10 mouse cellular contexts compared by ENCODE assay signal in the genomic region with DNA sequence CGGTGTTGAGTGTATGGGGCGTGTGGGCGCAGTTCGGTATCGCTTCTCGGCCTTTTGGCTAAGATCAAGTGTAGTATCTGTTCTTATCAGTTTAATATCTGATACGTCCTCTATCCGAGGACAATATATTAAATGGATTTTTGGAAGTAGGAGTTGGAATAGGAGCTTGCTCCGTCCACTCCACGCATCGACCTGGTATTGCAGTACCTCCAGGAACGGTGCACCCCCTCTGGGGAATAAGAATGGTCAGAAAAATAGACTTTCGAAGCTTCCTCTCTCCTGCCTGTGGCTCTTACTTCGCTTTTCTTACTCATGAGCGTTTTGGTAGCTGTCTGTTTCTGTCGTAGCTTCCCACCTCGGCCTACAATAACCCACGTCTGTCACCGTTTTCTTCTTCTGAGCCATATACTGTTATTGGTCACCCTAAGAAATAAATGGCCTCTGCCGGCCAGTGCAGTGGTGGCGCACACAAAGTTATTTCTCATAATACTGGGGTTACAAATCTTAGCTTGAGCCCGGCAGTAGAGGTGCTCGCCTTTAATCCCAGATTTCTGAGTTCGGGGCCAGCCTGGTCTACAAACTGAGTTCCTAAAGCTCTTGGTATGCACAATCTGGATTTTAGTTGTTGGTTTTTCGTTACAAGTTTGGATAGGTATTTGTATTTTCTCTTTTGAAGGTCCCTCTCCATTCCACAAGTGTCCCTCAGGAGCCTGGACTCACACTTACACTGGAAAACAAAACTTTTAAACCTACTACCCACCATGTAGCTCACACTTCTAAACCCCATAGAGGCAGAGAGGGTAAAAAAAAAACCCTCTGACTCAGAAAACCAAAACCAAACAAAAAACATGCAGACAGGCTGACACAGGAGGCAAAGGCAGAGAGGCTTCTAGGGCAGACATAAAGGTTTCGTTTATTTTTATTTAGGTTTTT. TPM values are rescaled to one million over a fixed set of nuclear protein-coding genes. Genes with fewer than 3 reads are reported as not detected.
DNase-seq lines count a peak whose midpoint lies in the region; ATAC-seq and TF ChIP-seq lines count a peak whose summit lies in the region.
"Not testable (repeated sequence)": the region's sequence is repeated elsewhere in the genome, so short reads cannot be mapped to it uniquely, and the experiment has no call there.
"Had no signal": no experiment of that assay in that cellular context is flagged by ENCODE, and none has a peak within 500 bp of the region (broad histone marks: within the 10 kb centered on the region; RNA-seq: fewer than 3 reads in every experiment).

No protein-coding gene starts in this region.

- H3K4me1 ChIP-seq in ES-Bruce4 (ENCODE audit: control insufficient read depth, insufficient read depth, low read length); kidney, embryonic 14.5 days (ENCODE audit: control insufficient read depth, insufficient read depth, low read length); midbrain, embryonic 16.5 days (ENCODE audit: control insufficient read depth, insufficient read depth, low read length); stomach, embryonic 14.5 days (ENCODE audit: control insufficient read depth, insufficient read depth, low read length): not testable (repeated sequence)
- H3K4me1 ChIP-seq in heart, embryonic 15.5 days (replicated peaks), result peaks cover 14% of the 10 kb centered on the region
- peaks cover 23% of the 10 kb centered on the region for H3K4me1 ChIP-seq in liver, embryonic 12.5 days

- peak; percentile 67 for TF ChIP-seq POLR2A in ES-Bruce4 (IDR thresholded peaks at IDR 0.05; ENCODE audit: insufficient read depth, low read length)

- H3K27ac ChIP-seq in ES-Bruce4 (ENCODE audit: insufficient read depth, low read length), result peak overlapping the region; percentile 34; the same call in 1 of the 2 replicates
- peak overlapping the region; percentile 80 for H3K27ac ChIP-seq in heart, embryonic 15.5 days
- H3K27ac ChIP-seq in kidney, embryonic 14.5 days (ENCODE audit: low read depth, low read length), result peak overlapping the region; percentile 74; the same call in 1 of the 2 replicates
- peak overlapping the region; percentile 76 for H3K27ac ChIP-seq in liver, embryonic 12.5 days
- peak overlapping the region; percentile 86 for H3K27ac ChIP-seq in midbrain, embryonic 16.5 days (ENCODE audit: low read length)
- H3K27ac ChIP-seq in stomach, embryonic 14.5 days (ENCODE audit: low read length), result not testable (repeated sequence)

- TF ChIP-seq CTCF in ES-Bruce4 (IDR thresholded peaks at IDR 0.05; ENCODE audit: low read depth, low read length), result not testable (repeated sequence)

- H3K27me3 ChIP-seq in ES-Bruce4 (ENCODE audit: control insufficient read depth, insufficient read depth, low read length, poor library complexity, severe bottlenecking); heart, embryonic 15.5 days; kidney, embryonic 14.5 days (ENCODE audit: control insufficient read depth, insufficient read depth, low read length); liver, embryonic 12.5 days (replicated peaks); midbrain, embryonic 16.5 days (ENCODE audit: control insufficient read depth, insufficient read depth, low read depth, low read length); stomach, embryonic 14.5 days (ENCODE audit: control insufficient read depth, insufficient read depth, low read length): not testable (repeated sequence)

- TF ChIP-seq EP300 in ES-Bruce4 (IDR thresholded peaks at IDR 0.05; ENCODE audit: insufficient read depth, low read depth, low read length), result not testable (repeated sequence)

- ATAC-seq in erythroblast, adult 5-6 weeks (replicated peaks; ENCODE audit: low FRiP score, poor library complexity, severe bottlenecking), result peak; percentile 67
- peak; percentile 80 for ATAC-seq in heart, embryonic 15.5 days (replicated peaks; ENCODE audit: insufficient number of reproducible peaks, insufficient read depth, low FRiP score, low read depth)
- ATAC-seq in kidney, embryonic 14.5 days (ENCODE audit: low FRiP score, low TSS enrichment), result peak; percentile 83
- peak; percentile 84 for ATAC-seq in liver, embryonic 12.5 days
- peak; percentile 84 for ATAC-seq in midbrain, embryonic 16.5 days
- ATAC-seq in stomach, embryonic 14.5 days (ENCODE audit: insufficient number of reproducible peaks, insufficient read depth, low FRiP score, low read depth), result peak; percentile 82

- H3K9ac ChIP-seq in ES-Bruce4 (ENCODE audit: low read depth, poor library complexity, severe bottlenecking), result peak overlapping the region; percentile 27; the same call in 1 of the 2 replicates
- H3K9ac ChIP-seq in heart, embryonic 15.5 days, result peak overlapping the region; percentile 52
- not testable (repeated sequence) for H3K9ac ChIP-seq in kidney, embryonic 14.5 days (ENCODE audit: low read depth, low read length); midbrain, embryonic 16.5 days (ENCODE audit: low read depth, low read length); stomach, embryonic 14.5 days (replicated peaks; ENCODE audit: low read depth, low read length)
- H3K9ac ChIP-seq in liver, embryonic 12.5 days, result peak overlapping the region; percentile 57; the same call in 1 of the 2 replicates

- H3K4me2 ChIP-seq in heart, embryonic 15.5 days, result peak overlapping the region; percentile 59
- H3K4me2 ChIP-seq in kidney, embryonic 14.5 days (replicated peaks; ENCODE audit: low read depth, low read length); stomach, embryonic 14.5 days (replicated peaks; ENCODE audit: low read depth, low read length): not testable (repeated sequence)
- peak overlapping the region; percentile 68 for H3K4me2 ChIP-seq in liver, embryonic 12.5 days
- peak overlapping the region; percentile 53 for H3K4me2 ChIP-seq in midbrain, embryonic 16.5 days (ENCODE audit: low read length)

- H3K4me3 ChIP-seq in ES-Bruce4 (ENCODE audit: low read depth, low read length); kidney, embryonic 14.5 days (ENCODE audit: low read length); liver, embryonic 12.5 days; midbrain, embryonic 16.5 days (ENCODE audit: low read depth, low read length); stomach, embryonic 14.5 days (ENCODE audit: low read depth, low read length): not testable (repeated sequence)
- peak overlapping the region; percentile 51 for H3K4me3 ChIP-seq in heart, embryonic 15.5 days

- H3K9me3 ChIP-seq in ES-Bruce4 (replicated peaks; ENCODE audit: control insufficient read depth, insufficient read depth, low read length, poor library complexity, severe bottlenecking); heart, embryonic 15.5 days (replicated peaks); kidney, embryonic 14.5 days (ENCODE audit: control insufficient read depth, low read length); liver, embryonic 12.5 days (replicated peaks); midbrain, embryonic 16.5 days (replicated peaks; ENCODE audit: control insufficient read depth, low read length, poor library complexity, severe bottlenecking); stomach, embryonic 14.5 days (ENCODE audit: control insufficient read depth, low read depth, low read length): not testable (repeated sequence)

- H3K36me3 ChIP-seq in ES-Bruce4 (ENCODE audit: control insufficient read depth, insufficient read depth, low read length, poor library complexity, severe bottlenecking); heart, embryonic 15.5 days; kidney, embryonic 14.5 days (ENCODE audit: control insufficient read depth, insufficient read depth, low read length); liver, embryonic 12.5 days; midbrain, embryonic 16.5 days (ENCODE audit: control insufficient read depth, insufficient read depth, low read length); stomach, embryonic 14.5 days (ENCODE audit: control insufficient read depth, insufficient read depth, low read length): not testable (repeated sequence)

- peak; percentile 58 for DNase-seq in c-Kit-positive CD71-negative TER-119-negative erythroid progenitor cells, embryonic 14.5 days (ENCODE audit: low read depth)

- 4% methylated on average over 14 of the region's 26 CpGs for WGBS in heart, embryonic 15.5 days
- 6% methylated on average over 14 of the region's 26 CpGs for WGBS in kidney, embryonic 14.5 days
- WGBS in liver, embryonic 12.5 days (ENCODE audit: insufficient replicate concordance), result 4% methylated on average over 13 of the region's 26 CpGs
- 6% methylated on average over 13 of the region's 26 CpGs for WGBS in midbrain, embryonic 16.5 days
- WGBS in stomach, embryonic 14.5 days, result 8% methylated on average over 13 of the region's 26 CpGs

RNA-seq across cellular contexts. Expression of a gene that starts 15.0 kb away (rescaled TPM):
- polyA plus RNA-seq in ES-Bruce4 (2011; ENCODE audit: insufficient read depth, insufficient read length, low read depth, missing spikeins), result 57.4 and 64.0 TPM in 2 replicates
- total RNA-seq in erythroblast, adult 5-6 weeks (2015; ENCODE audit: low replicate concordance), result 6.7 and 18.6 TPM in 2 replicates
- total RNA-seq in erythroblast, adult 5-6 weeks (2017; ENCODE audit: low replicate concordance), result 4.6 and 6.2 TPM in 2 replicates
- 45.6 and 46.4 TPM in 2 replicates for polyA plus RNA-seq in heart, embryonic 15.5 days (2015; fragmentation: Nextera tagmentation; extraction: Ambion mirVana)
- polyA plus RNA-seq in kidney, embryonic 14.5 days (2014; fragmentation: Nextera tagmentation; extraction: Ambion mirVana), result 31.6 and 35.8 TPM in 2 replicates
- polyA plus RNA-seq in liver, embryonic 12.5 days (2016; fragmentation: Nextera tagmentation; extraction: Ambion mirVana), result 11.8 and 12.4 TPM in 2 replicates
- polyA plus RNA-seq in midbrain, embryonic 16.5 days (2015; fragmentation: Nextera tagmentation; extraction: Ambion mirVana), result 10.6 and 10.7 TPM in 2 replicates
- polyA plus RNA-seq in stomach, embryonic 14.5 days (2014; fragmentation: Nextera tagmentation; extraction: Ambion mirVana), result 38.3 and 47.5 TPM in 2 replicates

RNA-seq across cellular contexts. Expression of a gene that starts 23.4 kb away (rescaled TPM):
- 5.1 and 5.3 TPM in 2 replicates for polyA plus RNA-seq in ES-Bruce4 (2011; ENCODE audit: insufficient read depth, insufficient read length, low read depth, missing spikeins)
- not detected in 2 replicates for total RNA-seq in erythroblast, adult 5-6 weeks (2015; ENCODE audit: low replicate concordance)
- total RNA-seq in erythroblast, adult 5-6 weeks (2017; ENCODE audit: low replicate concordance), result 0.85 and 1.5 TPM in 2 replicates
- polyA plus RNA-seq in heart, embryonic 15.5 days (2015; fragmentation: Nextera tagmentation; extraction: Ambion mirVana), result 6.1 and 7.2 TPM in 2 replicates
- polyA plus RNA-seq in kidney, embryonic 14.5 days (2014; fragmentation: Nextera tagmentation; extraction: Ambion mirVana), result 2.4 and 2.8 TPM in 2 replicates
- polyA plus RNA-seq in liver, embryonic 12.5 days (2016; fragmentation: Nextera tagmentation; extraction: Ambion mirVana), result 1.0 and 1.3 TPM in 2 replicates
- 6.2 and 6.8 TPM in 2 replicates for polyA plus RNA-seq in midbrain, embryonic 16.5 days (2015; fragmentation: Nextera tagmentation; extraction: Ambion mirVana)
- 6.4 and 8.1 TPM in 2 replicates for polyA plus RNA-seq in stomach, embryonic 14.5 days (2014; fragmentation: Nextera tagmentation; extraction: Ambion mirVana)

RNA-seq across cellular contexts. Expression of a gene that starts 42.9 kb away (rescaled TPM):
- not detected in 2 replicates for polyA plus RNA-seq in ES-Bruce4 (2011; ENCODE audit: insufficient read depth, insufficient read length, low read depth, missing spikeins)
- total RNA-seq in erythroblast, adult 5-6 weeks (2015; ENCODE audit: low replicate concordance), result not detected in 2 replicates
- not detected in 2 replicates for total RNA-seq in erythroblast, adult 5-6 weeks (2017; ENCODE audit: low replicate concordance)
- not detected in 2 replicates for polyA plus RNA-seq in heart, embryonic 15.5 days (2015; fragmentation: Nextera tagmentation; extraction: Ambion mirVana)
- not detected in 2 replicates for polyA plus RNA-seq in kidney, embryonic 14.5 days (2014; fragmentation: Nextera tagmentation; extraction: Ambion mirVana)
- polyA plus RNA-seq in liver, embryonic 12.5 days (2016; fragmentation: Nextera tagmentation; extraction: Ambion mirVana), result not detected in 2 replicates
- not detected in 2 replicates for polyA plus RNA-seq in midbrain, embryonic 16.5 days (2015; fragmentation: Nextera tagmentation; extraction: Ambion mirVana)
- not detected in 2 replicates for polyA plus RNA-seq in stomach, embryonic 14.5 days (2014; fragmentation: Nextera tagmentation; extraction: Ambion mirVana)
- total RNA-seq: adrenal gland, adult 18-20 months; heart, postnatal 36 days had no signal

RNA-seq across cellular contexts. Expression of a gene that starts 59.9 kb away (rescaled TPM):
- 5.8 and 9.2 TPM in 2 replicates for polyA plus RNA-seq in ES-Bruce4 (2011; ENCODE audit: insufficient read depth, insufficient read length, low read depth, missing spikeins)
- 6.9 and 16.9 TPM in 2 replicates for total RNA-seq in erythroblast, adult 5-6 weeks (2015; ENCODE audit: low replicate concordance)
- total RNA-seq in erythroblast, adult 5-6 weeks (2017; ENCODE audit: low replicate concordance), result 3.6 and 3.8 TPM in 2 replicates
- polyA plus RNA-seq in heart, embryonic 15.5 days (2015; fragmentation: Nextera tagmentation; extraction: Ambion mirVana), result 4.8 and 6.8 TPM in 2 replicates
- 3.8 and 4.8 TPM in 2 replicates for polyA plus RNA-seq in kidney, embryonic 14.5 days (2014; fragmentation: Nextera tagmentation; extraction: Ambion mirVana)
- 5.0 and 5.3 TPM in 2 replicates for polyA plus RNA-seq in liver, embryonic 12.5 days (2016; fragmentation: Nextera tagmentation; extraction: Ambion mirVana)
- 2.2 and 3.2 TPM in 2 replicates for polyA plus RNA-seq in midbrain, embryonic 16.5 days (2015; fragmentation: Nextera tagmentation; extraction: Ambion mirVana)
- polyA plus RNA-seq in stomach, embryonic 14.5 days (2014; fragmentation: Nextera tagmentation; extraction: Ambion mirVana), result 5.9 and 6.7 TPM in 2 replicates
